Mouse (Mus musculus): ENCODE data around the gene Prpf3. TPM values are rescaled to one million over a fixed set of nuclear protein-coding genes. Genes with fewer than 3 reads are reported as not detected.
A peak's percentile ranks its signal among the peaks of the same experiment; 100 is the strongest.
"Not testable (repeated sequence)": the region's sequence is repeated elsewhere in the genome, so short reads cannot be mapped to it uniquely, and the experiment has no call there.

Prpf3 gene
- polyA plus RNA-seq, 1 experiment from 2014 or later, result 30.7 TPM

DNA sequence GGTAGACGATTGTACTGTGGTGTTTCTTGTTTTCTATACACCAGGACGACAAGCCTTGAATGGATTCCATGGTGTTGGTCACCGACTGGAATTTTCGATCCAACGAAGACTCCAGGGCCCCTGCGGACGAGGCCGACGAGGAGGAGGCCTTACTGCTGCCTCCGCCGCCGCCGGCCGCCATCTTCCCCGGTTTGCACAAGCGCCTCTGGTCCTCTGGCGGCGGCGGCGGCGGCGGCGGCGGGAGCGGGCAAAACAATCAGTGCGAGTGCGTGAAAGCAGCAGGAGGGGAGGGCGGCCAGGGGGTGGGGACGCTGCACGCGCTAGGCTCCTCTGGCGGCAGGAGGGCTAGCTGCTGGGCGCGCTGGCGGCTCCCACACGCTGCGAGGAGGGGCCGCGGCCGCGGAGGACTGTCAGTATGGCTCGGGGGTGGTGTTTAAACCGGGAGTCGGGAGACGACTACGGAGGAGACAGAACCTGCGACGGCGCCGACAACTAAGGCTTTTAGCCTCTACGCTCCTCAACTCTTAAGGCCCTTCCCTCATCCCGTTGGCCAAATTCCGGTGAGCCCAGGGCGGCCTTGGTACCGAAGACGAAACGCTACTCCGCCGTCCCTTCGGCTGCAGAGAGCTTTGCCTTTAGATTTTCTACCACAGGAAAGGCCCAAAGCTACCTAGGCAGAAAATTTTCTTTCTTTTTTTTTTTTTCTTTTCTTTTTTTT lies 37.0 kb downstream of the Prpf3 start, which contains the start of gene Rprd2:
Gene Rprd2 (minus strand): TSS at position 293 of the 718 bp plus-strand sequence.
- Histone ChIP-seq H3K4me2 (peak within 1 kb of the TSS; percentile 80), H3K4me1 (replicated peaks) (peaks cover 47% of the 10 kb centered on the region), H3K27me3 (no peaks in the 10 kb centered on the region), H3K9me3 (replicated peaks) (no peaks in the 10 kb centered on the region), H3K9ac (peak within 1 kb of the TSS; percentile 91), H3K4me3 (replicated peaks) (peak within 1 kb of the TSS; percentile 85), H3K36me3 (no peaks in the 10 kb centered on the region), H3K27ac (peak within 1 kb of the TSS; percentile 99)
- WGBS (ENCODE audit: insufficient replicate concordance), result under 1% methylated on average over 59 of the region's 60 CpGs
- ATAC-seq (ENCODE audit: low read depth) (peak; percentile 49), DNase-seq (peak; percentile 69)

DNA sequence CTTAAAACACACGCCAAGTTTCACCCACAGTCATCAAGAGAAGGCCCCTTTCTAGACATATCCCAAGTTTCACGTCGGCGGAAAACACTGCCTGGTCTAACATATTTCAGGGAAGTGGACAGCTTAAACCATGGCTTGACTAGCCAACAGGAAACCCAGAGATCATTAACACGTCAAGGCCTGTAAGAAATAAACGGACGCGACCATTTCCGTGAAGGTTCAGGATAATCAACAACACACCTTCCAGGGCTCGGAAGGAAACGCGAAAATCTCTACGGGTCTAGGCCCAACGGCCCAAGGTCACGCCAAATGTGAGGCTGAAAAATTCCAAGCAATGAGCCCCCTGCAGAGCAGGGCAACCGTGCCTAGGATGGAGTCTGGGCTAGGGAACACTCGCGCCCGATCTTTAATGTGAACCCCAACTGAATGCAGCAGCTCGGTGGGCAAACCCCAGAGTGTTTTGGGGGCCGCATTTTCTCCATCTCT lies 37.6 kb downstream of the Prpf3 start:
- DNase-seq (peak; percentile 43), ATAC-seq (ENCODE audit: low read depth) (no peak)
- Histone ChIP-seq H3K27ac (peak overlapping the region; percentile 99), H3K9ac (peak overlapping the region; percentile 91), H3K36me3 (no peaks in the 10 kb centered on the region), H3K27me3 (no peaks in the 10 kb centered on the region), H3K4me3 (replicated peaks) (peak overlapping the region; percentile 85), H3K9me3 (replicated peaks) (no peaks in the 10 kb centered on the region), H3K4me1 (replicated peaks) (peaks cover 52% of the 10 kb centered on the region), H3K4me2 (peak overlapping the region; percentile 77)
- WGBS (ENCODE audit: insufficient replicate concordance), result under 1% methylated on average over 21 of the region's 21 CpGs

DNA sequence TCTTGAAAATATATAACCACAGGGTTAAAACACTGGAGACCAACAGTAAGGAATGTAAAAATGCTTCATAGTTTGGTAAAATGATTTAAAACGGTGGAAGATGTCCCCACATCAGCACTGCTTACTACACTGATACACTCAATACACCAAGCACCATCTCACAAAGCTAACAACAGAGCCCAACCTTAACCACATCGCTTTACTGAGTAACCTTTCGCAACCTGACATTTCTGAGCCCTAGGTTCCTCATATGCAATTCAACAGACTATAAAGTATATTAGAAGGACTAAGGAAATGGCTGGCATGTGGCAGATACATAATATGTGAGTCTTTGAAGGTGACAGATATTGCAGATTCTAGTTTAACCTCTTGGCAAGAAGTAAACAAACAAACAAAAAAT lies 39.0 kb downstream of the Prpf3 start:
- no peak overlapping the region for H3K27ac ChIP-seq
- WGBS (ENCODE audit: insufficient replicate concordance), result 62% methylated on average over 3 of the region's 3 CpGs
- peak overlapping the region; percentile 55; the same call in 1 of the 2 replicates for H3K9ac ChIP-seq
- no peaks in the 10 kb centered on the region for H3K27me3 ChIP-seq
- no peak for DNase-seq
- 0 out of 2 replicates have a peak, but pooled peaks cover 4% of the 10 kb centered on the region for H3K36me3 ChIP-seq
- no peaks in the 10 kb centered on the region for H3K9me3 ChIP-seq (replicated peaks)
- H3K4me2 ChIP-seq, result peak overlapping the region; percentile 77
- H3K4me1 ChIP-seq (replicated peaks), result peaks cover 62% of the 10 kb centered on the region
- H3K4me3 ChIP-seq (replicated peaks), result peak overlapping the region; percentile 85
- no peak for ATAC-seq (ENCODE audit: low read depth)

DNA sequence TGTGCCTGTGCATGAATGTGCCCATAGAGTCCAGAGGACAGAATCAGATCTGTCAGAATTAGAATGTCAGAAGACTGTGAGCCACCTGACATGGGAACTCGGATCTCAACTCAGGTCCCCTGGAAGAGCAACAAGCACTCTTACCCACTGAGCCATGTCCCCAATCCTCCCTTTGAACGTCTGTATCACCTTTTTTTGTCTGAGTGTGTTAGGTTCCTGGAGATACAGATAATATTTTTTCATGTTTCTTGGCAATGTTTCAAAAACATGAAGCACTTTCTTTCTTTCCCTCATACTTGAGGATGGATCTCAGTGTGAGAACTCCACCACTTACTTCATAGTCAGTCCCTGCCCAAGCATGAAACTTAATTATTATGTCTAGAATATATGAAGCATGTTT lies 47.3 kb downstream of the Prpf3 start:
- Histone ChIP-seq H3K27ac (no peak overlapping the region), H3K4me3 (replicated peaks) (no peak overlapping the region), H3K9ac (no peak overlapping the region), H3K4me1 (replicated peaks) (peaks cover 65% of the 10 kb centered on the region), H3K9me3 (replicated peaks) (no peaks in the 10 kb centered on the region), H3K27me3 (no peaks in the 10 kb centered on the region), H3K4me2 (no peak overlapping the region), H3K36me3 (peaks cover 22% of the 10 kb centered on the region)
- 42% methylated on average over 2 of the region's 2 CpGs for WGBS (ENCODE audit: insufficient replicate concordance)
- no peak for DNase-seq
- ATAC-seq (ENCODE audit: low read depth), result no peak

DNA sequence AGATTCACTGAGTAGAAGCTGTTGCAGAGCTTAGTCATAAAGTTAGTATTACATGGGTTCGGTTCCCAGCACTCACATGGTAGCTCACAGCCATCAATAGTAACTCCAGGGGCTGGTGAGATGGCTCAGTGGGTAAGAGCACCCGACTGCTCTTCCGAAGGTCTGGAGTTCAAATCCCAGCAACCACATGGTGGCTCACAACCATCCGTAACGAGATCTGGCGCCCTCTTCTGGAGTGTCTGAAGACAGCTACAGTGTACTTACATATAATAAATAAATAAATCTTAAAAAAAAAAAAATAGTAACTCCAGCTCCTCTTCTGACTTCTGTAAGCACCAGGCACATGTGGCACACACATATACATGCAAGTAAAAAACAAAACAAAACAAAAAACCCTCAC lies 48.1 kb downstream of the Prpf3 start:
- Histone ChIP-seq H3K36me3 (peaks cover 22% of the 10 kb centered on the region), H3K4me1 (replicated peaks) (peaks cover 67% of the 10 kb centered on the region)
- not testable (repeated sequence) for H3K4me3 ChIP-seq (replicated peaks); H3K27me3 ChIP-seq; DNase-seq; ATAC-seq (ENCODE audit: low read depth); H3K9me3 ChIP-seq (replicated peaks); H3K27ac ChIP-seq; H3K9ac ChIP-seq; H3K4me2 ChIP-seq
- 70% methylated on average over 6 of the region's 6 CpGs for WGBS (ENCODE audit: insufficient replicate concordance)

DNA sequence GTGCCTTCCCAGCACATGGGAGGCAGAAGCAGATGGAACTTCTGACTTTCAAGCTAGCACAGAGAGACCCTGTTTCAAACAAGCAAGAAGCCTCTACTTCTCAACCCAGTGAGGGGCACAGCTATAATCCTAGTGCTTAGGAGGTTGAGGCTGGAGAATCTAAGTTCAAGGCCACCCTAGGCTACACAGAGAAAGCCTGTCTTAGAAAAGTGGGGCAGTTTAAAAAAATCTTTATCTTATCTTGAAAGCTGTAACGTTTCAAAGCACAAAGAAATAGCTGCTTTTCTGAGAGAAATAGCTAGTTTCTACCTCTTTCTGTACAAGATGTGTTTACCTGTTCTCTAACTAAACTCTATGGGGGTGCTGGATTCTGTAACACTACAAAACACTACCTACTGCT lies 49.0 kb downstream of the Prpf3 start:
- no peak for DNase-seq
- Histone ChIP-seq H3K27ac (no peak overlapping the region), H3K4me1 (replicated peaks) (peaks cover 65% of the 10 kb centered on the region), H3K9me3 (replicated peaks) (no peaks in the 10 kb centered on the region), H3K9ac (no peak overlapping the region), H3K36me3 (peaks cover 17% of the 10 kb centered on the region), H3K4me3 (replicated peaks) (no peak overlapping the region), H3K4me2 (no peak overlapping the region), H3K27me3 (no peaks in the 10 kb centered on the region)
- no peak for ATAC-seq (ENCODE audit: low read depth)
- WGBS (ENCODE audit: insufficient replicate concordance), result 8% methylated on average over 1 of the region's 1 CpGs

DNA sequence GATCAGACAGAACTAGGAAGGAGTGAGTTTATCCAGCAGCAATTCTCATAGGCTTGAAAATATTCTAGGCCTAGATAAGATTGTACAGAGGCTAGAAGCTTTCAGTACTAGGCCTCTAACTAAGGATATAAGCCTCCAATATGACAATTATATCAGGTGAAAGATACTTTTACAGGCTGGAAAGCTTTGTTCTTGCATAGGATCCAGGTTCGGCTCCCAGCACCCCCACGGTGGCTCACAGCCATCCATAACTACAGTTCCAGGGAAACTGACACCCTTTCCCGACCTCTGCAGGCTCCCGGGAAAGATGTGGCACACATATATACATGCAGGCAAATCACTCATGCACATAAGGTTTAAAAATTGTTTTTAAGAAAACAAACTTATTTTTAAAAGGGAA lies 51.8 kb downstream of the Prpf3 start:
- H3K36me3 ChIP-seq, result peaks cover 17% of the 10 kb centered on the region
- no peak for ATAC-seq (ENCODE audit: low read depth)
- H3K4me2 ChIP-seq, result no peak overlapping the region
- H3K4me3 ChIP-seq (replicated peaks), result no peak overlapping the region
- peaks cover 43% of the 10 kb centered on the region for H3K4me1 ChIP-seq (replicated peaks)
- H3K27ac ChIP-seq, result no peak overlapping the region
- H3K9ac ChIP-seq, result no peak overlapping the region
- no peaks in the 10 kb centered on the region for H3K9me3 ChIP-seq (replicated peaks)
- DNase-seq, result no peak
- 87% methylated on average over 4 of the region's 4 CpGs for WGBS (ENCODE audit: insufficient replicate concordance)
- H3K27me3 ChIP-seq, result no peaks in the 10 kb centered on the region

DNA sequence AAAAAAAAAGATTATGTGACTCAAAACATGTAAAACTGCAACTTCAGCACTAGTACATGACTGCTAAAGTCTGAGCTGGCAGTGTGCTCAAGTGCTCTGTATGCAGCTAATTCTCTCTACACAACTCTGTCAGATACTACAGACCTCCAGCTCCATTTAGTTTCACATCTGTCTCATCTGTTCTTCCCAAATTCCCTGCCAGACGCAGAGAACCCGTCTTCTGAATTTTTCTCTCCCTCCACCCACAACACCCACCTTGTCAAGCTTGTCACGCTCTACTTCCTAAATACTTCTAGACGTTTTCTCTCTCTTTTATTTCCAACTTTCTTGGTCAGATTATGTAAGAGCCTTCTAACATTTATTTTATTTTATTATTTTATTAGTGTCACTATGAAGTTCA lies 56.9 kb downstream of the Prpf3 start:
- 68% methylated on average over 4 of the region's 4 CpGs for WGBS (ENCODE audit: insufficient replicate concordance)
- DNase-seq (no peak), ATAC-seq (ENCODE audit: low read depth) (no peak)
- no peak overlapping the region for H3K27ac ChIP-seq
- H3K9ac ChIP-seq, result no peak overlapping the region
- no peaks in the 10 kb centered on the region for H3K36me3 ChIP-seq
- H3K4me3 ChIP-seq (replicated peaks), result no peak overlapping the region
- peaks cover 24% of the 10 kb centered on the region for H3K4me1 ChIP-seq (replicated peaks)
- no peaks in the 10 kb centered on the region for H3K9me3 ChIP-seq (replicated peaks)
- no peak overlapping the region for H3K4me2 ChIP-seq
- no peaks in the 10 kb centered on the region for H3K27me3 ChIP-seq

DNA sequence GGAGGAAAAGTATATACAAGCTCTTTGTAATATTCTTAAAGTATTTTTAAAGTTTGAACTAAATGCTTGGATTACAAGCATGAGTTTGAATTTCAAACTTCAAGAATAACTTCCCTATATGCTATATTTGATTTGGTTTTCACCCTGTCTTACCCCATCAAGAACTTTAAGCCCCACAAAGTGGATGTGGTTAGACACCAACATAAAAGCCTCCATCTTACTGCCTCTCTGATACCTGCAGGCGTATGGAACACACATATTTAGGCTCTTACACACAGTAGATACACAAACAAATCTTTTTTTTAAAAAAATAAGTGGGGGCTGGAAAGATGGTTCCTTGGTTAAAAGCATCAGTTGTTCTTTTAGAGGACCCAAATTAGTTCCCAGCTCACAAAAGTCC lies 61.4 kb downstream of the Prpf3 start:
- Histone ChIP-seq H3K9ac (no peak overlapping the region), H3K36me3 (0 out of 2 replicates have a peak, but pooled peaks cover 1% of the 10 kb centered on the region), H3K4me1 (replicated peaks) (peaks cover 7% of the 10 kb centered on the region; the same call in 1 of the 2 replicates), H3K4me3 (replicated peaks) (no peak overlapping the region), H3K27me3 (no peaks in the 10 kb centered on the region), H3K9me3 (replicated peaks) (no peaks in the 10 kb centered on the region), H3K27ac (no peak overlapping the region), H3K4me2 (no peak overlapping the region)
- DNase-seq, result no peak
- ATAC-seq (ENCODE audit: low read depth), result no peak
- 79% methylated on average over 1 of the region's 1 CpGs for WGBS (ENCODE audit: insufficient replicate concordance)

DNA sequence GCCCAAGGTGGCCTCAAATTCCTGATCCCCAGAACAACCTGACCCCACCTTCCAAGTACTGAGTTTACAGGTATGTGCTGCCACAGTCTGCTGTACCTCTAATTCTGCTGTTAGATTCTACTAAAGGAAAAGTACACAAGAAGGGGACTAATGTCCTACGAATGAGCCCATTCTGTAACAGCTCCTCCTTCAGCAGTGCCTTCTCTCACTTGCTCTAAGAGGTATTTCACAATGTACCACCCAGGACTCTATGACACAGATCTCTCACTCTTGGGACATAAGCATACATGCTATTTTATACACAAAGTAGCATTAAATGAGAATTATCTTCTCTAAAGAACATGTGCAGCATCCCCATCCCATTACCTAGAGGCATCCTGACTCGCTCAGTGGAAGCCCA lies 62.0 kb downstream of the Prpf3 start:
- H3K4me3 ChIP-seq (replicated peaks), result no peak overlapping the region
- WGBS (ENCODE audit: insufficient replicate concordance), result 74% methylated on average over 2 of the region's 2 CpGs
- H3K9ac ChIP-seq, result no peak overlapping the region
- 0 out of 2 replicates have a peak, but pooled peaks cover 5% of the 10 kb centered on the region for H3K36me3 ChIP-seq
- no peak overlapping the region for H3K27ac ChIP-seq
- no peak overlapping the region for H3K4me2 ChIP-seq
- ATAC-seq (ENCODE audit: low read depth) (no peak), DNase-seq (no peak)
- H3K4me1 ChIP-seq (replicated peaks), result peaks cover 7% of the 10 kb centered on the region; the same call in 1 of the 2 replicates
- H3K9me3 ChIP-seq (replicated peaks), result no peaks in the 10 kb centered on the region
- H3K27me3 ChIP-seq, result no peaks in the 10 kb centered on the region

DNA sequence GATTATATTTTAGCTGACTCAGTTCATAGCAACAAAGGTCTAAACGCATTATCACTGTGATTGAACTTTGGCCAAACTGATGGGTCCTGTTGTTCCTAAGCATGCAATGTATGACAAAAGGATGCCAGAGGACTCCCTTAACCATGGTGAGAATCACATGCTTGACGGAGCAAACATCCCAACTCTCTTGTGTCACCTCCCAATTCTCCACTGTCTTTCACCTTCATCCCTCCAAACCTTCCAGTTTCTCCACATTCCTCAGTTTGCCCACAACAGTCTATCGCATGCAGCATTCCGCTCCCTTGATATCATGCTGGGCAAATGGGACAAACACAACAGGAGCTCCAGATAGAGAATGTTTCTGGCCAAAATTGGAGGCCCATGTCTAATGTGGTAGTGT lies 70.2 kb downstream of the Prpf3 start:
- ATAC-seq (ENCODE audit: low read depth), result no peak
- no peak overlapping the region for H3K4me3 ChIP-seq (replicated peaks)
- H3K9me3 ChIP-seq (replicated peaks), result no peaks in the 10 kb centered on the region
- H3K4me2 ChIP-seq, result no peak overlapping the region
- no peak overlapping the region for H3K27ac ChIP-seq
- H3K36me3 ChIP-seq, result peaks cover 65% of the 10 kb centered on the region
- H3K4me1 ChIP-seq (replicated peaks), result no peaks in the 10 kb centered on the region
- WGBS (ENCODE audit: insufficient replicate concordance), result 91% methylated on average over 4 of the region's 4 CpGs
- H3K27me3 ChIP-seq, result no peaks in the 10 kb centered on the region
- H3K9ac ChIP-seq, result no peak overlapping the region
- DNase-seq, result no peak
